Mouse (Mus musculus) forebrain, embryonic 11.5 days (tissue): ENCODE data around the gene Elk3. TPM values are rescaled to one million over a fixed set of nuclear protein-coding genes. Genes with fewer than 3 reads are reported as not detected.

Experiments used
- ATAC-seq: fragments of 200-750 bp; cut with Nextera tagmentation; replicated peaks from 2 replicates; pipeline ENCODE4 v1.8.0; 2017; ENCODE audit warnings: moderate TSS enrichment; ENCODE audit not compliant: low FRiP score
- DNase-seq: peaks from one replicate; pipeline ENCODE4 v3.0.0-alpha.2; 2017; ENCODE audit warnings: low spot score
- H3K27ac ChIP-seq: fragments of 300-500 bp; sonication (generic); 2 replicates; pipeline ENCODE4 v1.5.1; 2014; ENCODE audit warnings: low read depth, low read length
- H3K27me3 ChIP-seq: fragments of 300-500 bp; sonication (generic); 2 replicates; pipeline ENCODE4 v1.6.1; 2014; ENCODE audit warnings: mild to moderate bottlenecking, low read length, mixed read lengths; ENCODE audit not compliant: control insufficient read depth, insufficient read depth
- H3K36me3 ChIP-seq: fragments of 300-500 bp; sonication (generic); 2 replicates; pipeline ENCODE4 v1.6.1; 2014; ENCODE audit warnings: mild to moderate bottlenecking, low read length, moderate library complexity, mixed read lengths; ENCODE audit not compliant: control insufficient read depth, insufficient read depth
- H3K4me1 ChIP-seq: fragments of 300-500 bp; sonication (generic); replicated peaks from 2 replicates; pipeline ENCODE4 v1.6.1; 2014; ENCODE audit warnings: low read length, mixed read lengths; ENCODE audit not compliant: control insufficient read depth, insufficient read depth
- H3K4me2 ChIP-seq: fragments of 300-500 bp; sonication (generic); 2 replicates; pipeline ENCODE4 v1.6.1; 2014; ENCODE audit warnings: low read depth, mild to moderate bottlenecking, low read length, moderate library complexity, mixed read lengths; ENCODE audit not compliant: severe bottlenecking
- H3K4me3 ChIP-seq: fragments of 300-500 bp; sonication (generic); 2 replicates; pipeline ENCODE4 v1.5.1; 2014; ENCODE audit warnings: low read depth, low read length
- H3K9ac ChIP-seq: fragments of 300-500 bp; sonication (generic); 2 replicates; pipeline ENCODE4 v1.6.1; 2014; ENCODE audit warnings: low read length
- H3K9me3 ChIP-seq: fragments of 300-500 bp; sonication (generic); 2 replicates; pipeline ENCODE4 v1.6.1; 2016; ENCODE audit warnings: low read length, mixed read lengths; ENCODE audit not compliant: control insufficient read depth
- WGBS: fragments of 180-500 bp; shearing (Covaris S2); extraction: QIAGEN DNeasy Blood & Tissue Kit; methylation state at CpG from one replicate; pipeline ENCODE4 v1.1.7; 2014; 5-methylcytosine and 5-hydroxymethylcytosine counted together
- polyA plus RNA-seq: library from polyadenylated mRNA; unstranded; fragments of >200 nt; fragmentation: Nextera tagmentation; extraction: Ambion mirVana; gene quantifications from 2 replicates; pipeline ENCODE4 v1.2.1, GENCODE M21; 2014

Gene Elk3
- polyA plus RNA-seq, 1 experiment from 2014 or later: 16.5 TPM

- no peak overlapping the region for H3K27ac ChIP-seq
- ATAC-seq (no peak), DNase-seq (no peak)
- no peak overlapping the region for H3K4me2 ChIP-seq
- H3K4me1 ChIP-seq: peaks cover 10% of the 10 kb centered on the region; the same call in 1 of the 2 replicates
- no peak overlapping the region for H3K9ac ChIP-seq
- 90% methylated on average over 7 of the region's 7 CpGs for WGBS
- H3K27me3 ChIP-seq: no peaks in the 10 kb centered on the region
- H3K4me3 ChIP-seq: no peak overlapping the region
- H3K36me3 ChIP-seq: no peaks in the 10 kb centered on the region
- no peaks in the 10 kb centered on the region for H3K9me3 ChIP-seq
These were observed 64.6 kb downstream of the Elk3 start for GRCm38 (mm10) chr10:93246185-93246920.

- Histone ChIP-seq H3K4me2 (no peak overlapping the region), H3K36me3 (peaks cover 3% of the 10 kb centered on the region), H3K9ac (no peak overlapping the region), H3K27me3 (no peaks in the 10 kb centered on the region), H3K27ac (no peak overlapping the region), H3K9me3 (no peaks in the 10 kb centered on the region), H3K4me3 (no peak overlapping the region), H3K4me1 (peaks cover 3% of the 10 kb centered on the region; the same call in 1 of the 2 replicates)
- ATAC-seq (no peak), DNase-seq (no peak)
- WGBS: 89% methylated on average over 10 of the region's 10 CpGs
These were observed 66.7 kb downstream of the Elk3 start for GRCm38 (mm10) chr10:93244209-93244705.

GRCm38 (mm10) chr10:93242861-93243260 lies 68.1 kb downstream of the Elk3 start:
- Histone ChIP-seq H3K9me3 (no peaks in the 10 kb centered on the region), H3K4me2 (no peak overlapping the region), H3K4me1 (peaks cover 3% of the 10 kb centered on the region; the same call in 1 of the 2 replicates), H3K4me3 (no peak overlapping the region), H3K36me3 (peaks cover 3% of the 10 kb centered on the region), H3K9ac (no peak overlapping the region), H3K27ac (no peak overlapping the region), H3K27me3 (no peaks in the 10 kb centered on the region)
- DNase-seq (no peak), ATAC-seq (no peak)
- whole genome bisulfite sequencing: 7% methylated on average over 5 of the region's 5 CpGs

- Histone ChIP-seq H3K9me3 (no peaks in the 10 kb centered on the region), H3K27me3 (no peaks in the 10 kb centered on the region), H3K4me3 (no peak overlapping the region), H3K36me3 (peaks cover 3% of the 10 kb centered on the region), H3K4me1 (peaks cover 3% of the 10 kb centered on the region; the same call in 1 of the 2 replicates), H3K27ac (no peak overlapping the region), H3K9ac (no peak overlapping the region), H3K4me2 (no peak overlapping the region)
- ATAC-seq (no peak), DNase-seq (no peak)
- 8% methylated on average over 3 of the region's 3 CpGs for WGBS
These were observed 68.7 kb downstream of the Elk3 start for GRCm38 (mm10) chr10:93242208-93242607.

GRCm38 (mm10) chr10:93239201-93239806 lies 71.6 kb downstream of the Elk3 start:
- Histone ChIP-seq H3K27ac (no peak overlapping the region), H3K9me3 (no peaks in the 10 kb centered on the region)

GRCm38 (mm10) chr10:93234692-93235091 lies 76.2 kb downstream of the Elk3 start:
- no peaks in the 10 kb centered on the region for H3K27me3 ChIP-seq
- DNase-seq: no peak
- WGBS: 92% methylated on average over 9 of the region's 9 CpGs
- H3K4me1 ChIP-seq: no peaks in the 10 kb centered on the region
- H3K9me3 ChIP-seq: no peaks in the 10 kb centered on the region
- H3K27ac ChIP-seq: no peak overlapping the region
- no peak overlapping the region for H3K4me3 ChIP-seq
- H3K4me2 ChIP-seq: no peak overlapping the region
- peaks cover 3% of the 10 kb centered on the region for H3K36me3 ChIP-seq
- ATAC-seq: no peak
- H3K9ac ChIP-seq: no peak overlapping the region

More at GRCm38 (mm10) chr10:93239201-93239806, 71.6 kb downstream of the Elk3 start:
- Histone ChIP-seq H3K36me3 (peaks cover 3% of the 10 kb centered on the region), H3K4me2 (no peak overlapping the region), H3K4me1 (peaks cover 3% of the 10 kb centered on the region; the same call in 1 of the 2 replicates), H3K27me3 (no peaks in the 10 kb centered on the region), H3K4me3 (no peak overlapping the region), H3K9ac (no peak overlapping the region)
- ATAC-seq (no peak), DNase-seq (no peak)
- WGBS: 91% methylated on average over 9 of the region's 9 CpGs

GRCm38 (mm10) chr10:93233665-93234194 lies 77.2 kb downstream of the Elk3 start:
- no peak overlapping the region for H3K27ac ChIP-seq
- 93% methylated on average over 6 of the region's 6 CpGs for WGBS
- DNase-seq (no peak), ATAC-seq (no peak)
- H3K9me3 ChIP-seq: no peaks in the 10 kb centered on the region
- no peak overlapping the region for H3K9ac ChIP-seq
- no peaks in the 10 kb centered on the region for H3K4me1 ChIP-seq
- H3K27me3 ChIP-seq: no peaks in the 10 kb centered on the region
- H3K36me3 ChIP-seq: no peaks in the 10 kb centered on the region; the same call in 1 of the 2 replicates
- H3K4me2 ChIP-seq: no peak overlapping the region
- no peak overlapping the region for H3K4me3 ChIP-seq

- no peak for ATAC-seq
These were observed 79.0 kb downstream of the Elk3 start for GRCm38 (mm10) chr10:93231893-93232292.

More at GRCm38 (mm10) chr10:93231893-93232292, 79.0 kb downstream of the Elk3 start:
- Histone ChIP-seq H3K27me3 (no peaks in the 10 kb centered on the region), H3K4me2 (no peak overlapping the region), H3K4me3 (no peak overlapping the region), H3K9ac (no peak overlapping the region), H3K4me1 (no peaks in the 10 kb centered on the region), H3K36me3 (no peaks in the 10 kb centered on the region; the same call in 1 of the 2 replicates), H3K9me3 (no peaks in the 10 kb centered on the region), H3K27ac (no peak overlapping the region)
- 96% methylated on average over 5 of the region's 5 CpGs for WGBS
- DNase-seq: no peak
